Mouse (Mus musculus) splenic B cell, adult 2 months (primary cell): Measurements from ENCODE around the gene Epb41l4b.

Experiments
- DNase-seq: peaks from one replicate; pipeline ENCODE4 v3.0.0-alpha.2; 2011; ENCODE audit warnings: low read depth, low spot score
- H3K27me3 ChIP-seq: 2 replicates; pipeline ENCODE4 v1.6.1; 2012; ENCODE audit warnings: mild to moderate bottlenecking, low read length, moderate library complexity, mixed read lengths; ENCODE audit not compliant: control insufficient read depth, poor library complexity, insufficient read depth, severe bottlenecking
- H3K36me3 ChIP-seq: 2 replicates; pipeline ENCODE4 v1.6.1; 2012; ENCODE audit warnings: mild to moderate bottlenecking, low read length, moderate library complexity, mixed read lengths; ENCODE audit not compliant: control insufficient read depth, poor library complexity, insufficient read depth, severe bottlenecking

Epb41l4b gene

DNA sequence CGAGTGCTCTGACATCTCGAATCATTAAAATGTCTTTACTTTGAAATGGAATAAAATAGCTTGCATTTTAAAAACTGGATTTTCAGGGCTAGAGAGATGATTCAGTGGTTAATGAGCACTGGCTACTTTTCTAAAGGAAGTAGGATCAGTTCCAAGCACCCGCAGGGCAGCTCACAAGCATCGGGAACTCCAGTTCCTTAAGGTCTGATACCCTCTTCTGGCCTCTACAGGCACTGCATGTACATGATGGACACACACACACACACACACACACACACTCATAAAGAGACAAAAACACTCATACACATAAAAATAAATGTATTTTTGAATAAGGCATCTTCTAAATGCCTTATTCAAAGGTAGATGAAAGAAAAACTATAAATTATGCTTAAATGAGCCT is 102.0 kb downstream of the Epb41l4b start:
- Histone ChIP-seq H3K36me3 (no peaks in the 10 kb centered on the region), H3K27me3 (no peaks in the 10 kb centered on the region)
- no peak for DNase-seq

DNA sequence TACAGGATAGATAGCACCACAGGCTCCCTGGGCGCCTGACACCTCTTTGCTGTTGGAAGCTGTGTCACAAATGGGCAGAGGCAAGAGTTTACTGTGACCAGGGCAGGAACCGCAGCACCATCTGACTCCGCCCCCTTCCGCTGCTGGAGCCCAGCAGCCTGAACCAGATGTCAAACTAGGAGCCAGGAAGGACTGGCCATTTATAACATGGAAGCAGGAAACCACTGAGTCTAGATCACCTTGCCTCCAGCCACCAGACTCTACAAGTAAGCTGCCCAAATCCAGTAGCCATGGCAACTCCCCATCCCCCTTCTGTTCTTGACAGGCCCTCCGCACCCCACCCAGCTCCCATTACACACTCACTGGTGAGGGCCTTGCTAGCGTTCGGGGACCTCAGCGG is 102.8 kb downstream of the Epb41l4b start:
- peak; percentile 36 for DNase-seq
- Histone ChIP-seq H3K36me3 (no peaks in the 10 kb centered on the region), H3K27me3 (no peaks in the 10 kb centered on the region)

DNA sequence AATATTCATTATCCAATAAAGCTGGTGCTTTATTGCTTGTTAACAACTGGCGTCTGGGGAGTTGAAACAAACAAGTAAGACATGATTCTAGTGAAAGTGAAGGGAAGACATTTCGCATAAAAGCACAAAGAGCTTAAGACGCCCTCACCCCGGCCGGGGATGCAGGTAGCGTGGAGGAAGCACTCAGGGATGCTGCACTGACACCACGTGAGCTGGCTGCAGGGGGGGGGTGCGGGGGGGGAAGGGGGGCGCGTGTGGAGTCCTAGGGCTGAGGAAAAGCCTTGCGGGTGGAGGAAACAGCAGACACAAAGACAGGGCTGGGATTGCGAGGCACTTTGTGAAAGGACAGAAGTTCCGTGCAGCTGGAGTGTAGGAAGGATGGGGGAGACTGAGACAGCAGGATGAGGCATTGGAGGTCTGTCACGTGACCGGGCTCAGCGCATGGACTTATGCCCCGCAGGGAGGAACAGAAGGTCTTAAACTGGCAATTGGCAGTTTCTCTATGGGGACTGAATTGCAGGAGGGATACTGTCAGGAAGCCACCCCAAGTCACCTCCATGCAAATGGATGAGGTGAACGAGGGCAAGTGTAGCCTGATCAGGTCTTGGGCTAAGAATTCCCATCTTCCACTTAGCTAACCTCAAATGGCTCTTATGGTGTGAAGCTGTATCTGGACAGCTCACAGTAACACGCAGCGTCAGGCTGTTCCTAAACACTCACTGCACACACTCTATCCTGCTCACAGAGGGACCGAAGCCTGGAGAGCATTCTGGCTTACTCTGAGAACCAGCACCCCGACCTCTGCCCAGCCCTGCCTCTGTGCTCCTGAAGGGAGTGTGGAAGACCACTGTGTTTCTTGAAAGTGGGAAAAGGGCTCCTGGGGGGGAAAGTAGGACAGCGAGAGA is 103.9 kb downstream of the Epb41l4b start:
- Histone ChIP-seq H3K27me3 (no peaks in the 10 kb centered on the region), H3K36me3 (no peaks in the 10 kb centered on the region)
- peak; percentile 36 for DNase-seq

DNA sequence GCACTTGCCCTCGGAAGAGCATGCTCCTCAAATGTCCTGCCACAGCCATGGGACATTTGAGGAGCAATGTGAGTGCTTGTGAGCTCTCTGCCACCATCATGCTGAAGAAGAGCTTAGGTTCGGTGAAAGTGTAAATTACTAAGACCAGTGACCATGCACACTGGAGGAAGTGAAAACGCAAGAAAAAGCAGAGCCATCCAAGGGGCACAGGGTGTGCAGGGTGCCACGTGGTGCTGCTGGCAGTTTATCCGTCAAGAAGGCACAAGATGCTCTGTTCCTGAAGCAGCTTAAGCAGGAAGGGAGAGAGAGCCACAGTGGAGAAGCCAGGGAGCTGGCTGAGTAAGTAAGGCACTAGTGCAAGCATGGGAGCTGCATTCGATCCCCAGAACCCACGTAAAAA is 105.7 kb downstream of the Epb41l4b start:
- H3K36me3 ChIP-seq: no peaks in the 10 kb centered on the region
- DNase-seq: peak; percentile 65
- H3K27me3 ChIP-seq: no peaks in the 10 kb centered on the region

DNA sequence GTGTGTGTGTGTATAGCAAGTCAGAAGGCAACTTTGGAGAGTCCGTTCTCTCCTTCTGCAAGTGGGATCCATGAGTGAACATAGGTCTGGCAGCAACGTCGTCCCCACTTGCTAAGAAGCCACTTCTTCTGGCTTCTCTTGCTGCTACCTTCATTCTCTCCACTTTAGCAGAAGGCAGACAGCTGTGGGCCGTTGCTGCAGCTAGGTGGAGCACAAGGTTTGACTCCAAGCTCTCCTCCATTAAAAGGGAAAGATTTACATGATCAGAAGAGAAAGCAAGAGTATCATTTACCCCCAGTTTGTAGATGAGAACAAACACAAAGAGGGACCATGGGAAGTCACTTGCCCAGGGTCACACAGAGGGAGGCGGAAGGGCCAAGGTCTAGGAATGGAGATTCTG is 109.1 kb downstream of the Epb41l4b start:
- Histone ChIP-seq H3K27me3 (no peaks in the 10 kb centered on the region), H3K36me3 (no peaks in the 10 kb centered on the region)
- DNase-seq: no peak

DNA sequence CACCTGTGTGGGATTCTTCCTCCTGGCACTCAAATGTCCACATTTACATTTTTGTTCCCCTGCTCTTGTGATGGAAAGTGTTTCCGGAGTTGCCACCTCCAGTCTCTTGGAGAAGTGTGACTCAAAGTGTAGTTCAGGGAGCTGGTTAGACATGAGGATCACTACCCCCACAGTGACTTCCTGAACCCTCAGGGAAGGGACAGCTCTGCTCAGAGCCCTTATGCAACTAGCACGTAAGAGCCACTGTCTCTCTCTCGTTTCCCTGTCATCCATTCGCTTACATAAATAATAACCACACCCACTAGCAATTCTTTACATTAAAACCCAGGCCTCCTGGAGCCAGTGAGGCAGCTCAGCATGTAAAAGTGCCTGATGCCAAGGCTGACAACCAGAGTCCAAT is 111.8 kb downstream of the Epb41l4b start:
- H3K36me3 ChIP-seq: no peaks in the 10 kb centered on the region
- no peak for DNase-seq
- H3K27me3 ChIP-seq: no peaks in the 10 kb centered on the region

DNA sequence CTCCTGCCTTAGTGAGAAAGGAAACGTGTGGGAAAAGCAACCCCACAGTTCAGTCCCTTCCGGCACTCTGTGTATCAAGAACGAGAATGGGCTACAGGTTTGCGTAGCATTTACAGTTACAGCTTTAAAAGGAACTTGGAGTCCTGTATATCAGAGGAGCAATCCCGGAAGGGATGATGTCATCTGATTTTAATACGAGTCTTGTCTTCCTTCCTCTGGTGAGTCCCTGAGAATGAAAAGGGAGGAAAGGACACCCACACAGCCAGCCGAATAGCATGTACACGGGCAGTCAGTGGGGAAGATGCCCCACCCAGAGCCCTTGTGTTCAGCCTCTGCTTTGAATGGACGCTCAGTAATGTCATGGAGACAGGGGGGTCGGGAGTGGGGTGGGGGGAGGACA is 115.3 kb downstream of the Epb41l4b start:
- Histone ChIP-seq H3K27me3 (no peaks in the 10 kb centered on the region), H3K36me3 (no peaks in the 10 kb centered on the region)
- DNase-seq: peak; percentile 55

DNA sequence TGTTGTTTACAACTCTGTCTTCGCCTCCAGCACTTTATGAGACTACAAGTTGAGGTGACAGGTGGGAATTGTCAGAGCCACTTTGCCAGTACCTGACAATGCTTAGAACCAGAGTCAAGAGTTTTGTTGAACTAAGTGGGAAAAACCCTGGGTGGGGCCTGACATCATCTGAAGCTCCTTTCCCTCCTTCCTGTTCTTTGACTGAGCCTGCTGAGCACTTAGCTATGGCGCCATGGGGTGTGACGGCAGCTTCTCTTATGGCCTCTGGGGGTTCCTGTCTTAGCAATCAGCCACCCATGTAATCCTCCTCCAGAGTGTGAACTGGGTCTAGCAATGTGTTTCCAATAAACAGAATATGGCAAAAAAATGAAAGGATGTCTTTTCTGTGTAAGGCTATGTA is 119.7 kb downstream of the Epb41l4b start:
- H3K27me3 ChIP-seq: no peaks in the 10 kb centered on the region
- peak; percentile 84 for DNase-seq
- H3K36me3 ChIP-seq: no peaks in the 10 kb centered on the region

DNA sequence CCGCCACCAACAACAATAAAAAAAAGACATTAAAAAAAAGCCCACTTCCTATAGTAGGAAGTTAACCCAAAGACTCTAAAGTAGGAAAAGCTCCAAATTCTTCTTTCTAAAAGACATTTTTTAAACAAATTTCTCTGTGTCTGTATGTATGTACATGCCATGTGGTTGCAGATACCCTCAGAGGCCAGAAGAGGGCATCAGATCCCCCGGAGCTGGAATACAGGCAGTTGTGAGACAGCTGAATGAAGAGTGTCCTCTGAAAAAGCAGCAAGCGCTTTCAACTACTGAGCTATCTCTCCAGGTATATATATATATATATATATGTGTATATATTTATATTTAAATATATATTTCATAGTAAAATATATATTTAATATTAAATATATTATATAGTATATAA is 121.9 kb downstream of the Epb41l4b start:
- H3K36me3 ChIP-seq: no peaks in the 10 kb centered on the region
- no peaks in the 10 kb centered on the region for H3K27me3 ChIP-seq
- DNase-seq: peak; percentile 56

DNA sequence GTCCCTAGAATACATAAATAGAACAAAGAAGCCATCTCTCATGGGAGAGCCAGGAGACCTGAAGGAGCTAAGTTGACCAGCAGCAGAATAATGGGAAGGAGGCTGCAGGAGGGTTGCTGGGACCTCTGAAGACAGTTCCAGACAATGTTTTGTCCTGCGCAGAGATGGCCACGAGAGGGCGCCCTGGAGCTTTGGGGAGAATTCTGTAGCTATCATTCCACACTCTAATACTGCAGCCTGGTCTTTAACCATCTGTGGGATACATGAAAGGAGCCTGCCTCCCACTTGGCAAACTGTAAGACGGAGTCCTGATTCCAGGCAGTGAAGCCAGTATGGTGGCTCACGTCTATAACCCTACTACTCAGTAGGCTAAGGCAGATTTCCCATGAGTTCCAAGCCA is 126.0 kb downstream of the Epb41l4b start:
- Histone ChIP-seq H3K36me3 (no peaks in the 10 kb centered on the region), H3K27me3 (no peaks in the 10 kb centered on the region)
- DNase-seq: peak; percentile 84

DNA sequence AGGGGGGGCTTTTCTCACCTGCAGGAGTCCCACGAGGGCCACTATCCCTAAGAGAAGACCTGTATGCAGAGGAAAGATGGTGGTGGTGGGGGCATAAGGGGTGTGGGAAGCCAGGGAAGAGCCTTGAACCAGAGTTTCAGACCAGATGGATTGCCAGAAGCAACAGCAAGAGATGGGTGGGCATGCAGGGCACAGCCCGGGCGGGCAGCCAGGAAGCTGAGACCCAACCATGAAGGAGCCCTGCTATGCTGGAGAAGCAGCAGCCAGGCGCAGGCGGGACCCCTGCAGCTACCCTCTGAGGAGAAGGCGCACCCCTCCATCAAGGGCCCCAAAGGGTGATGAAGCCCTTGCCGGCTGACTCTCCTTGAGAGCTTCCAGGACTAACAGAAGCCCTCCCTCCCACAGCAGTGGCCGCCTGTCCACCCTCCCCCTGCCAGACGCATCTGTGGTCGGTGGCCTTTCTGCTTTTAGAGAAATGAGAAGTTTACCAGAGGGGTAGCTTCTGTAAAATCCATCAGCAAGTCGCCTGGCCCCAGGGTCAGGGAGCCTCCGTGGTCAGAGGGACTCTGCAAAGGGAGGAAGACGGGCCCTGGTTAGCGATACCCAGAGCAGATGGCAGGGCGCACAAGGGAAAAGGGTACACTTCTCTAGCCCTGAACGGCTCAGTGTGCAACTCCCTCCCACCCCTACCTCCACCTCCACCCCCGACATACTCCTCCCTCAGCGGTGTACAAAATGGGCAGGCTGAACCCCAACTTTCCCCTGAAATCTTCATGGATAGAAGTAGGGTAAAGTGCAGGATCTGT is 126.7 kb downstream of the Epb41l4b start:
- Histone ChIP-seq H3K27me3 (no peaks in the 10 kb centered on the region), H3K36me3 (no peaks in the 10 kb centered on the region)
- no peak for DNase-seq

DNA sequence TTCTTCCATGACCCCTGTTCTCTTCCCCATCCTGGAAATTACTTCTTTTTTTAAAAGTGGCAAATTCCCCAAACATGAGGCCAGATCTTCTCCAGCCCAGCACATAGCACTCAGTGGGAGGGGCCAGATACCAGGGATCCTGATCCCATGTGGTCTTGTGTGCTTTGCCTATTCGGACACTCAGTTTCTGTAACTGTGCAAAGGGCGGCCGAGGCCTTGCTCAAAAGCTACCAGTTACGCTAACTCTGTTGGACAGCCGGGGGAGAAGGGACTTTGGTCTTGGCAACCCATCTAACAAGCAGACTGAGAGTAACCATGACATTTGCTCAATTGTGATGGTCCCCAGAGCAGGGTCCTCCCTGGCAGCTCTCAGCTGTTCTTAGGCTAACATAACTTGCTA is 128.2 kb downstream of the Epb41l4b start:
- Histone ChIP-seq H3K27me3 (no peaks in the 10 kb centered on the region), H3K36me3 (no peaks in the 10 kb centered on the region)
- no peak for DNase-seq

DNA sequence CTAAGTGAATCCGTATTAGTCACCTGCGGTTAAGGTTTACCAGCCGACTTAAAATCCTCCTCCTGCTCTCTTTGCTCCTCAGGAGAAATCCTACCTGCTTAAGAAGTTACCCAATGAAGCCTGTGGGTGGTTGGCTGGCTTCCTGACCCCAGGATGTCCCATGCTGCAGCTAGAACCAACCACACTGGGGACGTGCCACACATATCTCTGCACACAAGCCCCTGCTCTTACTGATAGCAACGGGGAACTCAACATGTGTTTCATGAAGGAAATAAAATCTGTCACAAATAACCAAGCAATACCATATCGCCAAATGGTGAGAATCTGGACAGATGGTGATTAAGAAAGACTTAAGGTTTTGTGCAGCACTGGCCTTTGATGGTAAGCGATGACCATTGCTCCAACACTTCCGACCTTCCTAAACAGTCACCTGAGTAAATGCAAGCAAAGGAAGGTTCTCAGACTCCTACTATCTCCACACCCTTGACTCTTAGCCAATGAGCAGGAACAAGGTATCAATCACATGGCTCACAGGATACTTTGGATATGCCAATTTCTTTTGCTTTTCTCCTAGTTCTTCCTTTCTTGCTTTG is 131.7 kb downstream of the Epb41l4b start:
- no peaks in the 10 kb centered on the region for H3K27me3 ChIP-seq
- no peak for DNase-seq

DNA sequence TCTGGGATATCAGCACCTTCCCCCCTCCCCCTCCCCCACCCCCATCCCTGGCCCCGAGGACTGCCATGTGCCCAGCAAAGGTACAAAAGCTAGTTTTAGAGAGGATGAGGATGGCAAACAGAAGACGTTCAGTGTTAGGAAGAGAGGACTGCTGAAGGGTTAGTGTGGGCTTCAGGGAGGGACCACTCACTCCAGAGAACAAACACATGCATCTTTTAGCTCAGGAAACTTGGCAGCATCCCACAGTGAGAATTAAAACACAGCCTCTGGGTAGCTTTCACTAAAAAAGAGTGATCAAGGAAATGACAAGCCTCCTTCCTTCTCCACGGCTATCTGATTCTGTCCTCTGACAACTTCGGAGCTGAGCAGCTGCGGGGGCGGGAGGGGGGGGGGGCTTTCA is 132.3 kb downstream of the Epb41l4b start:
- Histone ChIP-seq H3K36me3 (no peaks in the 10 kb centered on the region), H3K27me3 (no peaks in the 10 kb centered on the region)
- DNase-seq: no peak

More for the DNA sequence above, 131.7 kb downstream of the Epb41l4b start:
- H3K36me3 ChIP-seq: no peaks in the 10 kb centered on the region

DNA sequence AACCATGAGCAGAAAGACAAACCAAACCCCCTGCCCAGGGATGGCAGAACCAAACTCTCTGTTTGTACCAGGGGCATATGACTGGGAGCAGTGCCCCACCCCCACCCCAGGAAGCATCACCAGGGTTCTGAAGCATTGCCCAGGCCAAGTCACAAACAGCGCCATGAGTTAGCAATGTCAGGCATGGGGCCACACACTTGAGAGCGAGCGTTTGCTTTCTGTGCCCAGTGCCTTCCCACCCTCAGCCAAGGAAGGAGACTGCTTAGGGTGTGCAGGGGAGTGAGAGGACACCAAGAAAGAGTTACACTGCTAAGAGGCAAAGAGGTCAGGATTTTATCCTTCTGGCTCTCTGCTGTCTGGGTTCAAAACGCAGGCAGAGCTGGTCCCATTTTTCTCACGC is 132.8 kb downstream of the Epb41l4b start:
- Histone ChIP-seq H3K27me3 (no peaks in the 10 kb centered on the region), H3K36me3 (no peaks in the 10 kb centered on the region)
- DNase-seq: no peak
